Mouse (Mus musculus): ENCODE measurements around the gene Gm4301. TPM values are rescaled to one million over a fixed set of nuclear protein-coding genes. Genes with fewer than 3 reads are reported as not detected.
"Not testable (repeated sequence)": the region's sequence is repeated elsewhere in the genome, so short reads cannot be mapped to it uniquely, and the experiment has no call there.

Gm4301 gene
- total RNA-seq (2021) (not detected), polyA plus RNA-seq (2012; rRNA removed) (not detected in 2 replicates)
- long read RNA-seq, result 0 reads

DNA sequence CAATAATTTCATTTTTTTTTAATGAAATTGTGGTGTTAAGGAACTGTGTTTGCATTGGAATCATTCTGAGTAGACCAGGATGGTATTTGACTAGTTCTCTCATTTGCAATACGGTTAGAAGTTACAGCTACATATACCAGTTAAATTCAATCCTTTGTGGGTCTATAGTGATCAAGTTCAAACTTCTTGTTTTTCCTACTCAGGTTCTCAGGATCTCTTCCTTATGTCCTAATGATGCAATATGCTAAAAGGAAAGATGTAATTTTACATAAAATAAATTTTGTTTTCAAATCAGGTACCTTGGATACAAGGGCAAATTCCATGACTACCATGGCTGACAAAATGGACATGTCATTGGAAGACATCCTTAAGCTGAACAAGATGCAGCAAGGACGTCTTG lies at the start of gene Gm4301:
TSS of gene Gm4301 (plus strand) at position 301 of the 400 bp plus-strand sequence.
- not testable (repeated sequence) for DNase-seq

DNA sequence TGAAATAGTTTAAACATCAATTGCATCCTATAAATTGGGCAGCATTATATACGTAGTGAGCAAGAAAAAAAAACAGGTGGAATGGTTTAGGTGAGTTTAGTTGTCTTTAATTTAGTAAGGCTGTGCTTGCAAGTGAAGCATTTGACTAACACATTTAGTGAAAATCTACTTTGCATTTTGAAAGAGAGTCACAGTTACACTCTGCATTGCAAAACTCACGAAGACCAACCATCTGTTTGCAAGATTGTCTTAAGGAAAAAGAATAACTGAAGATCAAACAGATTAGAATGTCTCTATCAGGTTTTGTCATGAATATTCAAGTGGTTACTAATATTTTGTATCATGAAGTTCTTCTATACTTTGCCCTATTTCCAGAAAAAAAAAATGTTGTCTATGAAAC lies 39.4 kb upstream of the Gm4301 start:
- DNase-seq, result no peak

DNA sequence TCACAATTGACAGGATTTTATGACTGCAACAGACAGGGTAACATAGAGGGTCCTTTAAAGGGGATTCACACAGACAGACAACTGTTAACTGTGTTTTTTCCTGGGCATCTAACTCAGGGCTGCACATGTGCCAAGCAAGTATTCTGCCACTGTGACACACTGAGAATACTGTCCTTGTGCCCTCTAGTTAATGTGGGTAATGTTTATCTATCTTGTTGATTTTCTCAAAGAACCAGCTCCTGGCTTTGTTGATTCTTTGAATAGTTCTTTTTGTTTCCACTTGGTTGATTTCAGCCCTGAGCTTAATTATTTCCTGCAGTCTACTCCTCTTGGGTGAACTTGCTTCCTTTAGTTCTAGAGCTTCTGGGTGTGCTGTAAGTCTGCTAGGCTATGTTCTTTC lies 35.4 kb upstream of the Gm4301 start:
- not testable (repeated sequence) for DNase-seq

DNA sequence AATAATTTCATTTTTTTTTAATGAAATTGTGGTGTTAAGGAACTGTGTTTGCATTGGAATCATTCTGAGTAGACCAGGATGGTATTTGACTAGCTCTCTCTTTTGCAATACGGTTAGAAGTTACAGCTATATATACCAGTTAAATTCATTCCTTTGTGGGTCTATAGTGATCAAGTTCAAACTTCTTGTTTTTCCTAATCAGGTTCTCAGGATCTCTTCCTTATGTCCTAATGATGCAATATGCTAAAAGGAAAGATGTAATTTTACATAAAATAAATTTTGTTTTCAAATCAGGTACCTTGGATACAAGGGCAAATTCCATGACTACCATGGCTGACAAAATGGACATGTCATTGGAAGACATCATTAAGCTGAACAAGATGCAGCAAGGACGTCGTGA lies 5.1 kb downstream of the Gm4301 start, which contains the start of gene Gm4302:
TSS of gene Gm4302 (plus strand) at position 301 of the 400 bp plus-strand sequence.
- DNase-seq, result not testable (repeated sequence)

DNA sequence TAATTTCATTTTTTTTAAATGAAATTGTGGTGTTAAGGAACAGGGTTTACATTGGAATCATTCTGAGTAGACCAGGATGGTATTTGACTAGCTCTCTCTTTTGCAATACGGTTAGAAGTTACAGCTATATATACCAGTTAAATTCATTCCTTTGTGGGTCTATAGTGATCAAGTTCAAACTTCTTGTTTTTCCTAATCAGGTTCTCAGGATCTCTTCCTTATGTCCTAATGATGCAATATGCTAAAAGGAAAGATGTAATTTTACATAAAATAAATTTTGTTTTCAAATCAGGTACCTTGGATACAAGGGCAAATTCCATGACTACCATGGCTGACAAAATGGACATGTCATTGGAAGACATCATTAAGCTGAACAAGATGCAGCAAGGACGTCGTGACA lies 10.2 kb downstream of the Gm4301 start, which contains the start of gene Gm4303:
TSS of gene Gm4303 (plus strand) at position 301 of the 400 bp plus-strand sequence.
- DNase-seq, result not testable (repeated sequence)

DNA sequence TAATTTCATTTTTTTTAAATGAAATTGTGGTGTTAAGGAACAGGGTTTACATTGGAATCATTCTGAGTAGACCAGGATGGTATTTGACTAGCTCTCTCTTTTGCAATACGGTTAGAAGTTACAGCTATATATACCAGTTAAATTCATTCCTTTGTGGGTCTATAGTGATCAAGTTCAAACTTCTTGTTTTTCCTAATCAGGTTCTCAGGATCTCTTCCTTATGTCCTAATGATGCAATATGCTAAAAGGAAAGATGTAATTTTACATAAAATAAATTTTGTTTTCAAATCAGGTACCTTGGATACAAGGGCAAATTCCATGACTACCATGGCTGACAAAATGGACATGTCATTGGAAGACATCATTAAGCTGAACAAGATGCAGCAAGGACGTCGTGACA lies 15.3 kb downstream of the Gm4301 start, which contains the start of gene Gm4305:
TSS of gene Gm4305 (plus strand) at position 301 of the 400 bp plus-strand sequence.
- DNase-seq, result not testable (repeated sequence)

DNA sequence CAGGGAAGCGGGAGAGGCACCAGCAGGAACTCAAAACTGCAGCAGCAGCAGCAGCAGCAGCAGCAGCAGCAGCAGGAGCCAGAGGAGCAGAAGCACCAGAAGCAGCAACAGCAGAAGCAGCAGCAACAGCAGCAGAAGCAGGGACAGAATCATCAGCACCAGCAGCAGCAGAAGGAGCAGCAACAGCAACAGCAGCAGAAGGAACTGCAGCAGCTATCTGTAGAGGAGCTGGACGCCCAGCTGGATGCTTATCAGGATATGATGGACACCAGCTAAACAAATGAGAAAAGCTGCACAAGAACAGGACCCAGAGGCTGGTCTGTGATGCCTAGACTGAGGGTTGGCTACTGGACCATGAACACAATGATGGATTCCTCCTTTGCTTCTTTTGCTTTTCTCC lies 21.4 kb downstream of the Gm4301 start:
- DNase-seq, result peak; percentile 1

DNA sequence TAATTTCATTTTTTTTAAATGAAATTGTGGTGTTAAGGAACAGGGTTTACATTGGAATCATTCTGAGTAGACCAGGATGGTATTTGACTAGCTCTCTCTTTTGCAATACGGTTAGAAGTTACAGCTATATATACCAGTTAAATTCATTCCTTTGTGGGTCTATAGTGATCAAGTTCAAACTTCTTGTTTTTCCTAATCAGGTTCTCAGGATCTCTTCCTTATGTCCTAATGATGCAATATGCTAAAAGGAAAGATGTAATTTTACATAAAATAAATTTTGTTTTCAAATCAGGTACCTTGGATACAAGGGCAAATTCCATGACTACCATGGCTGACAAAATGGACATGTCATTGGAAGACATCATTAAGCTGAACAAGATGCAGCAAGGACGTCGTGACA lies 25.6 kb downstream of the Gm4301 start, which contains the start of gene Gm4307:
TSS of gene Gm4307 (plus strand) at position 301 of the 400 bp plus-strand sequence.
- not testable (repeated sequence) for DNase-seq

DNA sequence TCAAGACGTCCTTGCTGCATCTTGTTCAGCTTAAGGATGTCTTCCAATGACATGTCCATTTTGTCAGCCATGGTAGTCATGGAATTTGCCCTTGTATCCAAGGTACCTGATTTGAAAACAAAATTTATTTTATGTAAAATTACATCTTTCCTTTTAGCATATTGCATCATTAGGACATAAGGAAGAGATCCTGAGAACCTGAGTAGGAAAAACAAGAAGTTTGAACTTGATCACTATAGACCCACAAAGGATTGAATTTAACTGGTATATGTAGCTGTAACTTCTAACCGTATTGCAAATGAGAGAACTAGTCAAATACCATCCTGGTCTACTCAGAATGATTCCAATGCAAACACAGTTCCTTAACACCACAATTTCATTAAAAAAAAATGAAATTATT lies 47.0 kb downstream of the Gm4301 start, which contains the start of gene Gm4312:
TSS of gene Gm4312 (minus strand) at position 101 of the 400 bp plus-strand sequence.
- DNase-seq, result not testable (repeated sequence)

Other genes starting within 250 kb of the Gm4301 start
- gene Gm4302, start 5.2 kb downstream of the Gm4301 start, total RNA-seq (2021), result not detected
- gene Gm4302, start 5.2 kb downstream of the Gm4301 start, polyA plus RNA-seq (2012; rRNA removed), result not detected in 2 replicates
- not detected for gene Gm4303, start 10.3 kb downstream of the Gm4301 start, total RNA-seq (2021)
- not detected in 2 replicates for gene Gm4303, start 10.3 kb downstream of the Gm4301 start, polyA plus RNA-seq (2012; rRNA removed)
- not detected for gene Gm4305, start 15.4 kb downstream of the Gm4301 start, total RNA-seq (2021)
- not detected in 2 replicates for gene Gm4305, start 15.4 kb downstream of the Gm4301 start, polyA plus RNA-seq (2012; rRNA removed)
- not detected for gene Gm4307, start 25.7 kb downstream of the Gm4301 start, total RNA-seq (2021)
- gene Gm4307, start 25.7 kb downstream of the Gm4301 start, polyA plus RNA-seq (2012; rRNA removed), result not detected in 2 replicates
- gene Gm4312, start 46.9 kb downstream of the Gm4301 start, total RNA-seq (2021), result not detected
- not detected in 2 replicates for gene Gm4312, start 46.9 kb downstream of the Gm4301 start, polyA plus RNA-seq (2012; rRNA removed)
- 10 to 100 TPM; 18.7 to 21.1 TPM for gene Tmtc3, start 151.7 kb downstream of the Gm4301 start, total RNA-seq (2021)
- 2.7 and 3.0 TPM in 2 replicates for gene Tmtc3, start 151.7 kb downstream of the Gm4301 start, polyA plus RNA-seq (2012; rRNA removed)
- gene Cep290, start 151.9 kb downstream of the Gm4301 start, total RNA-seq (2021), result 10 to 100 TPM in 1 of 2 experiments, 1 to 10 TPM in 1; 7.3 to 11.2 TPM
- 0.09 and 0.10 TPM in 2 replicates for gene Cep290, start 151.9 kb downstream of the Gm4301 start, polyA plus RNA-seq (2012; rRNA removed)

All from adrenal gland, adult 2 months (tissue).